Mouse (Mus musculus) thymus, adult 2 months (tissue): ENCODE results near the gene Asb17. TPM values are rescaled to one million over a fixed set of nuclear protein-coding genes. Genes with fewer than 3 reads are reported as not detected.

ENCODE experiments used
- DNase-seq: peaks from one replicate; pipeline ENCODE4 v3.0.0; 2021
- H3K27ac ChIP-seq: fragments of 200-500 bp; 2 replicates; pipeline ENCODE4 v1.5.1; 2012; ENCODE audit warnings: low read length, control low read depth; ENCODE audit not compliant: control insufficient read depth, insufficient read depth
- H3K27me3 ChIP-seq: fragments of 200-500 bp; 2 replicates; pipeline ENCODE4 v1.6.1; 2012; ENCODE audit warnings: mild to moderate bottlenecking, low read length, moderate library complexity, mixed read lengths; ENCODE audit not compliant: control insufficient read depth, insufficient read depth
- H3K36me3 ChIP-seq: fragments of 200-500 bp; 2 replicates; pipeline ENCODE4 v1.6.1; 2012; ENCODE audit warnings: mild to moderate bottlenecking, low read length, moderate library complexity; ENCODE audit not compliant: control insufficient read depth, insufficient read depth
- H3K4me1 ChIP-seq: fragments of 200-500 bp; replicated peaks from 2 replicates; pipeline ENCODE4 v1.6.1; 2012; ENCODE audit warnings: low read length; ENCODE audit not compliant: control insufficient read depth, insufficient read depth
- H3K4me3 ChIP-seq: fragments of 200-500 bp; 2 replicates; pipeline ENCODE4 v1.5.1; 2012; ENCODE audit warnings: mild to moderate bottlenecking, low read length, control low read depth, moderate library complexity; ENCODE audit not compliant: control insufficient read depth, insufficient read depth
- CTCF ChIP-seq: fragments of 200-500 bp; IDR thresholded peaks from 2 replicates; pipeline ENCODE4 v1.5.1; 2012; ENCODE audit warnings: mild to moderate bottlenecking, control low read depth, low read length, moderate library complexity, borderline replicate concordance; ENCODE audit not compliant: control insufficient read depth, poor library complexity, insufficient read depth; ENCODE audit errors: extremely low read depth
- POLR2A ChIP-seq: fragments of 200-500 bp; IDR thresholded peaks from 2 replicates; pipeline ENCODE4 v1.6.1; 2012; ENCODE audit warnings: mild to moderate bottlenecking, low read length, control low read depth, moderate library complexity; ENCODE audit not compliant: control insufficient read depth, poor library complexity, insufficient read depth; ENCODE audit errors: extremely low read depth
- WGBS: fragments of 180-500 bp; shearing (Covaris S2); methylation state at CpG from one replicate; pipeline ENCODE4 v1.1.7; 2018; 5-methylcytosine and 5-hydroxymethylcytosine counted together
- polyA plus RNA-seq: library from polyadenylated mRNA; depleted of rRNA; stranded (reverse); fragments of >200 nt; gene quantifications from 2 replicates; pipeline ENCODE4 v1.2.3, GENCODE M21; 2012

Gene Asb17
- polyA plus RNA-seq, 1 experiment, result not detected

DNA sequence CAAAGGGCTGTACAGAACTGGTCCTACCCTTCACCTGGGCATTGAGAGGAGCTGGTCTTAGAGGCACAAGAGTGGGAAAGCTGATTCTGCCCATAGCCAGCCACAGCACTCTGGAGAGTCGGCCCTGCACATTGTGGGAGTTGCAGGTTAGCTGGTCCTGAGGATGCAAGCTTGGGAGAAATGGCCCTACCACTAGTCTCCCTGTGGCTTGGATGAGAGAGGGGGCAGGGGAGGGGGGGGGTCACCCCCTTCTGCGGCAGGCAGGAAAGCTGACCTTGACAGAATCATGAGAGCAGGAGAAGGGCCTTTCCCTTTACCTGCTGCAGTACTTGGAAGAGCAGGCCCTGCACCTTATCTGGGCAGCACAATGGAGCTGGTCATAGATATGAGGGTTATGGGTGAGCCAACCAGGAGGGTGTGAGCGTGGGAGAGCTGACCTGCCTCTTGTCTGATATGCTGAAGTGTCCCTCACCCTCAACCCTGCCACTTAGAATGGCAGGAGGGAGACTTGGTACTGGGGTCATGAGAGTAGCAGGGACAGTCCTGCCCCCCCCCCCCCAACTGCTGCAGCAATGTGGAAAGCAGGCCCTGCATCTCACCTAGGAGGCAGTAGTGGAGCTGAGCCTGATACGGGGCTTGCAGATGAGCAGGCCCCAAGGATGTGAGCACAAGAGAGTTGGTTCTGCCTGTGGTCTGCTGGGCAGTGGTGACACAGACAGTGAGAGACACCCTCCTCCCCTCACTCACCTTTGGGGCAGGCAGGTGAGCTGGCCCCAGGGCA, 11.9 kb upstream of the Asb17 start:
- Histone ChIP-seq H3K4me3 (no peak overlapping the region), H3K4me1 (no peaks in the 10 kb centered on the region), H3K36me3 (no peaks in the 10 kb centered on the region), H3K27me3 (no peaks in the 10 kb centered on the region), H3K27ac (no peak overlapping the region)
- no peak for TF ChIP-seq CTCF
- TF ChIP-seq POLR2A, result no peak
- DNase-seq, result no peak
- 89% methylated on average over 4 of the region's 4 CpGs for WGBS

DNA sequence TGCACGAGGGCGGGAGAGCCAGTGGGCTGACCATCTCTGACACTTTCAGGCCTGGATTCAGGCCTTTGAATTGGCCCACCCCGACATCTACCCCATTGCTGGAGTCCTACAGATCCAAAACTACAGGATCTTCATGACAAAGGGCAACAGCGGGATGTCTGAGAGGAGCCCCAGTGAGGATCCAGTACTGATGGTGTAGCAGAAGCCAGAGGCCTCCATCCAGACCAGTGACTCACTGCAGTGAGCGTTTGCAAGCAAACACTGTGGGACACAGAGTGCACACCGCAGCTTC, 11.4 kb upstream of the Asb17 start:
- H3K4me1 ChIP-seq, result no peaks in the 10 kb centered on the region
- no peak overlapping the region for H3K27ac ChIP-seq
- no peak overlapping the region for H3K4me3 ChIP-seq
- no peaks in the 10 kb centered on the region for H3K36me3 ChIP-seq
- TF ChIP-seq CTCF, result no peak
- no peaks in the 10 kb centered on the region for H3K27me3 ChIP-seq
- no peak for DNase-seq
- WGBS, result 97% methylated on average over 6 of the region's 6 CpGs

GRCm38 (mm10) chr3:153834071-153834470, 9.9 kb upstream of the Asb17 start:
- no peak overlapping the region for H3K4me3 ChIP-seq
- no peaks in the 10 kb centered on the region for H3K36me3 ChIP-seq
- WGBS, result 94% methylated on average over 4 of the region's 4 CpGs
- no peak for DNase-seq
- H3K4me1 ChIP-seq, result no peaks in the 10 kb centered on the region
- H3K27ac ChIP-seq, result no peak overlapping the region
- TF ChIP-seq POLR2A (no peak), CTCF (no peak)
- H3K27me3 ChIP-seq, result no peaks in the 10 kb centered on the region

- 69% methylated on average over 7 of the region's 7 CpGs for WGBS
- Histone ChIP-seq H3K4me3 (no peak overlapping the region), H3K4me1 (no peaks in the 10 kb centered on the region), H3K27ac (no peak overlapping the region), H3K27me3 (no peaks in the 10 kb centered on the region), H3K36me3 (no peaks in the 10 kb centered on the region)
- TF ChIP-seq POLR2A (no peak), CTCF (peak; percentile 90)
- DNase-seq, result peak; percentile 71
Measured at GRCm38 (mm10) chr3:153835455-153836086, 8.4 kb upstream of the Asb17 start.

- Histone ChIP-seq H3K27ac (no peak overlapping the region), H3K36me3 (no peaks in the 10 kb centered on the region), H3K4me3 (no peak overlapping the region), H3K27me3 (no peaks in the 10 kb centered on the region), H3K4me1 (no peaks in the 10 kb centered on the region)
- WGBS, result 98% methylated on average over 3 of the region's 3 CpGs
- no peak for DNase-seq
- TF ChIP-seq CTCF (no peak), POLR2A (no peak)
Measured at GRCm38 (mm10) chr3:153836316-153836715, 7.7 kb upstream of the Asb17 start.

GRCm38 (mm10) chr3:153837593-153837992, 6.4 kb upstream of the Asb17 start:
- H3K27ac ChIP-seq, result no peak overlapping the region
- no peaks in the 10 kb centered on the region for H3K36me3 ChIP-seq
- no peaks in the 10 kb centered on the region for H3K4me1 ChIP-seq
- no peak for TF ChIP-seq CTCF
- TF ChIP-seq POLR2A, result no peak
- H3K4me3 ChIP-seq, result no peak overlapping the region
- DNase-seq, result no peak
- WGBS, result 35% methylated on average over 4 of the region's 4 CpGs
- no peaks in the 10 kb centered on the region for H3K27me3 ChIP-seq
